Mouse (Mus musculus): ENCODE measurements around the gene Gm9044. TPM values are rescaled to one million over a fixed set of nuclear protein-coding genes. Genes with fewer than 3 reads are reported as not detected.
"Not testable (repeated sequence)": the region's sequence is repeated elsewhere in the genome, so short reads cannot be mapped to it uniquely, and the experiment has no call there.

Gm9044 gene
- polyA plus RNA-seq (2012; rRNA removed): not detected in 2 replicates
- polyA plus RNA-seq (2014; fragmentation: Nextera tagmentation; extraction: Ambion mirVana): not detected in 2 replicates

- not testable (repeated sequence) for H3K4me1 ChIP-seq (ENCODE audit: control insufficient read depth, insufficient read depth, low read length); H3K9me3 ChIP-seq (ENCODE audit: control insufficient read depth, low read length); H3K9ac ChIP-seq (ENCODE audit: low read depth, low read length, severe bottlenecking); DNase-seq (ENCODE audit: low spot score); ATAC-seq (ENCODE audit: low FRiP score, low read depth); H3K36me3 ChIP-seq (ENCODE audit: control insufficient read depth, insufficient read depth, low read length); H3K4me3 ChIP-seq (replicated peaks; ENCODE audit: low read length); H3K27me3 ChIP-seq (ENCODE audit: control insufficient read depth, insufficient read depth, low read length); H3K4me2 ChIP-seq (replicated peaks; ENCODE audit: low read depth, low read length, severe bottlenecking); H3K27ac ChIP-seq (replicated peaks; ENCODE audit: low read depth, low read length)
- no CpG with 5 or more reads among the region's 14 CpGs for WGBS
Measured at GRCm38 (mm10) chr10:118332308-118332707, at the start of gene Gm9044. Gene Gm9044, minus strand, starts transcription at chr10:118332408.

- Histone ChIP-seq H3K4me3 (replicated peaks; ENCODE audit: low read length) (peak overlapping the region; percentile 15; the same call in 1 of the 2 replicates), H3K9ac (ENCODE audit: low read depth, low read length, severe bottlenecking) (no peak overlapping the region), H3K9me3 (ENCODE audit: control insufficient read depth, low read length) (no peaks in the 10 kb centered on the region), H3K4me2 (replicated peaks; ENCODE audit: low read depth, low read length, severe bottlenecking) (0 out of 2 replicates have a peak overlapping the region, but pooled peaks have one; percentile 27), H3K36me3 (ENCODE audit: control insufficient read depth, insufficient read depth, low read length) (no peaks in the 10 kb centered on the region), H3K27ac (replicated peaks; ENCODE audit: low read depth, low read length) (no peak overlapping the region), H3K4me1 (ENCODE audit: control insufficient read depth, insufficient read depth, low read length) (no peaks in the 10 kb centered on the region), H3K27me3 (ENCODE audit: control insufficient read depth, insufficient read depth, low read length) (no peaks in the 10 kb centered on the region)
- DNase-seq (ENCODE audit: low spot score): peak; percentile 94
- ATAC-seq (ENCODE audit: low FRiP score, low read depth): peak; percentile 84
- TF ChIP-seq POLR2A (IDR thresholded peaks at IDR 0.05; ENCODE audit: borderline replicate concordance, extremely low read depth, insufficient read depth, insufficient read length): no peak
- 5% methylated on average over 10 of the region's 10 CpGs for WGBS
Measured at GRCm38 (mm10) chr10:118370443-118370842, 38.2 kb upstream of the Gm9044 start.

- Histone ChIP-seq H3K4me3 (replicated peaks; ENCODE audit: low read length) (no peak overlapping the region), H3K9ac (ENCODE audit: low read depth, low read length, severe bottlenecking) (no peak overlapping the region), H3K36me3 (ENCODE audit: control insufficient read depth, insufficient read depth, low read length) (no peaks in the 10 kb centered on the region), H3K27me3 (ENCODE audit: control insufficient read depth, insufficient read depth, low read length) (no peaks in the 10 kb centered on the region), H3K9me3 (ENCODE audit: control insufficient read depth, low read length) (no peaks in the 10 kb centered on the region), H3K4me1 (ENCODE audit: control insufficient read depth, insufficient read depth, low read length) (no peaks in the 10 kb centered on the region), H3K27ac (replicated peaks; ENCODE audit: low read depth, low read length) (no peak overlapping the region), H3K4me2 (replicated peaks; ENCODE audit: low read depth, low read length, severe bottlenecking) (no peak overlapping the region)
- WGBS: 90% methylated on average over 9 of the region's 9 CpGs
- ATAC-seq (ENCODE audit: low FRiP score, low read depth) (no peak), DNase-seq (ENCODE audit: low spot score) (no peak)
- TF ChIP-seq POLR2A (IDR thresholded peaks at IDR 0.05; ENCODE audit: borderline replicate concordance, extremely low read depth, insufficient read depth, insufficient read length): no peak
Measured at GRCm38 (mm10) chr10:118369518-118369917, 37.3 kb upstream of the Gm9044 start.

- DNase-seq (ENCODE audit: low spot score); H3K27me3 ChIP-seq (ENCODE audit: control insufficient read depth, insufficient read depth, low read length); H3K4me2 ChIP-seq (replicated peaks; ENCODE audit: low read depth, low read length, severe bottlenecking); ATAC-seq (ENCODE audit: low FRiP score, low read depth); H3K9ac ChIP-seq (ENCODE audit: low read depth, low read length, severe bottlenecking); H3K4me1 ChIP-seq (ENCODE audit: control insufficient read depth, insufficient read depth, low read length); H3K27ac ChIP-seq (replicated peaks; ENCODE audit: low read depth, low read length); H3K4me3 ChIP-seq (replicated peaks; ENCODE audit: low read length); H3K9me3 ChIP-seq (ENCODE audit: control insufficient read depth, low read length); H3K36me3 ChIP-seq (ENCODE audit: control insufficient read depth, insufficient read depth, low read length): not testable (repeated sequence)
- WGBS: no CpG with 5 or more reads among the region's 11 CpGs
Measured at GRCm38 (mm10) chr10:118354005-118354404, 21.8 kb upstream of the Gm9044 start, which contains the start of gene Gm9049. Gene Gm9049, minus strand, starts transcription at chr10:118354105.

GRCm38 (mm10) chr10:118348579-118348978, 16.4 kb upstream of the Gm9044 start, which contains the start of gene Gm9048:
Gene Gm9048, minus strand, starts transcription at chr10:118348679.
- WGBS: 100% methylated on average over 1 of the region's 14 CpGs
- H3K4me2 ChIP-seq (replicated peaks; ENCODE audit: low read depth, low read length, severe bottlenecking); DNase-seq (ENCODE audit: low spot score); H3K27ac ChIP-seq (replicated peaks; ENCODE audit: low read depth, low read length); H3K9ac ChIP-seq (ENCODE audit: low read depth, low read length, severe bottlenecking); H3K4me3 ChIP-seq (replicated peaks; ENCODE audit: low read length); H3K9me3 ChIP-seq (ENCODE audit: control insufficient read depth, low read length); ATAC-seq (ENCODE audit: low FRiP score, low read depth); H3K4me1 ChIP-seq (ENCODE audit: control insufficient read depth, insufficient read depth, low read length); H3K27me3 ChIP-seq (ENCODE audit: control insufficient read depth, insufficient read depth, low read length); H3K36me3 ChIP-seq (ENCODE audit: control insufficient read depth, insufficient read depth, low read length): not testable (repeated sequence)

GRCm38 (mm10) chr10:118343155-118343554, 10.9 kb upstream of the Gm9044 start, which contains the start of gene Gm9046:
Gene Gm9046, minus strand, starts transcription at chr10:118343255.
- not testable (repeated sequence) for H3K9ac ChIP-seq (ENCODE audit: low read depth, low read length, severe bottlenecking); DNase-seq (ENCODE audit: low spot score); H3K4me2 ChIP-seq (replicated peaks; ENCODE audit: low read depth, low read length, severe bottlenecking); ATAC-seq (ENCODE audit: low FRiP score, low read depth); H3K27me3 ChIP-seq (ENCODE audit: control insufficient read depth, insufficient read depth, low read length); H3K9me3 ChIP-seq (ENCODE audit: control insufficient read depth, low read length); H3K36me3 ChIP-seq (ENCODE audit: control insufficient read depth, insufficient read depth, low read length); H3K4me1 ChIP-seq (ENCODE audit: control insufficient read depth, insufficient read depth, low read length); H3K4me3 ChIP-seq (replicated peaks; ENCODE audit: low read length); H3K27ac ChIP-seq (replicated peaks; ENCODE audit: low read depth, low read length)
- WGBS: no CpG with 5 or more reads among the region's 14 CpGs

- not testable (repeated sequence) for H3K4me2 ChIP-seq (replicated peaks; ENCODE audit: low read depth, low read length, severe bottlenecking); H3K27ac ChIP-seq (replicated peaks; ENCODE audit: low read depth, low read length); H3K9me3 ChIP-seq (ENCODE audit: control insufficient read depth, low read length); ATAC-seq (ENCODE audit: low FRiP score, low read depth); H3K27me3 ChIP-seq (ENCODE audit: control insufficient read depth, insufficient read depth, low read length); H3K9ac ChIP-seq (ENCODE audit: low read depth, low read length, severe bottlenecking); DNase-seq (ENCODE audit: low spot score); H3K4me3 ChIP-seq (replicated peaks; ENCODE audit: low read length); H3K4me1 ChIP-seq (ENCODE audit: control insufficient read depth, insufficient read depth, low read length); H3K36me3 ChIP-seq (ENCODE audit: control insufficient read depth, insufficient read depth, low read length)
- WGBS: no CpG with 5 or more reads among the region's 14 CpGs
Measured at GRCm38 (mm10) chr10:118337731-118338130, 5.5 kb upstream of the Gm9044 start, which contains the start of gene Gm9045. Gene Gm9045, minus strand, starts transcription at chr10:118337831.

GRCm38 (mm10) chr10:118326869-118327268, 5.3 kb downstream of the Gm9044 start, which contains the start of gene Gm9040:
Gene Gm9040, minus strand, starts transcription at chr10:118326969.
- not testable (repeated sequence) for DNase-seq (ENCODE audit: low spot score); ATAC-seq (ENCODE audit: low FRiP score, low read depth); H3K9me3 ChIP-seq (ENCODE audit: control insufficient read depth, low read length); H3K27ac ChIP-seq (replicated peaks; ENCODE audit: low read depth, low read length); H3K27me3 ChIP-seq (ENCODE audit: control insufficient read depth, insufficient read depth, low read length); H3K9ac ChIP-seq (ENCODE audit: low read depth, low read length, severe bottlenecking); H3K4me3 ChIP-seq (replicated peaks; ENCODE audit: low read length); H3K36me3 ChIP-seq (ENCODE audit: control insufficient read depth, insufficient read depth, low read length); H3K4me2 ChIP-seq (replicated peaks; ENCODE audit: low read depth, low read length, severe bottlenecking); H3K4me1 ChIP-seq (ENCODE audit: control insufficient read depth, insufficient read depth, low read length)
- WGBS: no CpG with 5 or more reads among the region's 11 CpGs

All from limb, embryonic 14.5 days (tissue).